Mouse (Mus musculus) hindbrain, embryonic 12.5 days (tissue): ENCODE data around the gene Rapgef5. TPM values are rescaled to one million over a fixed set of nuclear protein-coding genes. Genes with fewer than 3 reads are reported as not detected.
A peak's percentile ranks its signal among the peaks of the same experiment; 100 is the strongest.

Experiments used
- ATAC-seq: fragments of 200-750 bp; cut with Nextera tagmentation; 2 replicates; pipeline ENCODE4 v1.8.0; 2017; ENCODE audit warnings: moderate TSS enrichment; ENCODE audit not compliant: low FRiP score
- H3K27ac ChIP-seq: fragments of 300-500 bp; sonication (generic); 2 replicates; pipeline ENCODE4 v1.5.1; 2016; ENCODE audit warnings: mild to moderate bottlenecking
- H3K27me3 ChIP-seq: fragments of 300-500 bp; sonication (generic); 2 replicates; pipeline ENCODE4 v1.6.1; 2016; ENCODE audit warnings: mild to moderate bottlenecking
- H3K36me3 ChIP-seq: fragments of 300-500 bp; sonication (generic); 2 replicates; pipeline ENCODE4 v1.6.1; 2016; ENCODE audit warnings: mild to moderate bottlenecking
- H3K4me1 ChIP-seq: fragments of 300-500 bp; sonication (generic); 2 replicates; pipeline ENCODE4 v1.6.1; 2016
- H3K4me2 ChIP-seq: fragments of 300-500 bp; sonication (generic); replicated peaks from 2 replicates; pipeline ENCODE4 v1.6.1; 2016; ENCODE audit warnings: mild to moderate bottlenecking
- H3K4me3 ChIP-seq: fragments of 300-500 bp; sonication (generic); 2 replicates; pipeline ENCODE4 v1.5.1; 2016; ENCODE audit warnings: mild to moderate bottlenecking
- H3K9ac ChIP-seq: fragments of 300-500 bp; sonication (generic); 2 replicates; pipeline ENCODE4 v1.6.1; 2016; ENCODE audit warnings: mild to moderate bottlenecking, moderate library complexity
- H3K9me3 ChIP-seq: fragments of 300-500 bp; sonication (generic); replicated peaks from 2 replicates; pipeline ENCODE4 v1.6.1; 2016; ENCODE audit warnings: mild to moderate bottlenecking
- WGBS: fragments of 180-500 bp; shearing (Covaris S2); methylation state at CpG from one replicate; pipeline ENCODE4 v1.1.7; 2016; 5-methylcytosine and 5-hydroxymethylcytosine counted together
- polyA plus RNA-seq: library from polyadenylated mRNA; unstranded; fragments of >200 nt; fragmentation: Nextera tagmentation; extraction: Ambion mirVana; gene quantifications from 2 replicates; pipeline ENCODE4 v1.2.1, GENCODE M21; 2016

The Rapgef5 gene
- polyA plus RNA-seq, 1 experiment from 2014 or later, result 41.1 TPM

GRCm38 (mm10) chr12:117586124-117586523 is 69.8 kb downstream of the Rapgef5 start:
- H3K4me3 ChIP-seq, result no peak overlapping the region
- no peaks in the 10 kb centered on the region for H3K27me3 ChIP-seq
- no peaks in the 10 kb centered on the region for H3K36me3 ChIP-seq
- H3K4me1 ChIP-seq, result no peaks in the 10 kb centered on the region
- no peaks in the 10 kb centered on the region for H3K9me3 ChIP-seq
- H3K27ac ChIP-seq, result no peak overlapping the region
- H3K9ac ChIP-seq, result no peak overlapping the region
- WGBS, result 49% methylated on average over 1 of the region's 1 CpGs
- no peak for ATAC-seq
- no peak overlapping the region for H3K4me2 ChIP-seq

GRCm38 (mm10) chr12:117589186-117589585 is 72.9 kb downstream of the Rapgef5 start:
- Histone ChIP-seq H3K27ac (no peak overlapping the region), H3K4me3 (no peak overlapping the region), H3K9me3 (no peaks in the 10 kb centered on the region), H3K4me1 (peaks cover 6% of the 10 kb centered on the region), H3K4me2 (no peak overlapping the region), H3K27me3 (no peaks in the 10 kb centered on the region), H3K36me3 (no peaks in the 10 kb centered on the region), H3K9ac (no peak overlapping the region)
- 100% methylated on average over 2 of the region's 2 CpGs for WGBS
- ATAC-seq, result no peak

- Histone ChIP-seq H3K4me1 (peaks cover 6% of the 10 kb centered on the region), H3K4me3 (no peak overlapping the region), H3K9ac (no peak overlapping the region), H3K27ac (no peak overlapping the region), H3K9me3 (peaks cover 2% of the 10 kb centered on the region; the same call in 1 of the 2 replicates), H3K4me2 (no peak overlapping the region), H3K27me3 (no peaks in the 10 kb centered on the region), H3K36me3 (no peaks in the 10 kb centered on the region)
- no peak for ATAC-seq
- WGBS, result 35% methylated on average over 2 of the region's 2 CpGs
Measured at GRCm38 (mm10) chr12:117592019-117592418, 75.7 kb downstream of the Rapgef5 start.

GRCm38 (mm10) chr12:117592583-117592982 is 76.3 kb downstream of the Rapgef5 start:
- H3K9ac ChIP-seq, result no peak overlapping the region
- no peak overlapping the region for H3K4me3 ChIP-seq
- no peak overlapping the region for H3K4me2 ChIP-seq
- H3K9me3 ChIP-seq, result peaks cover 5% of the 10 kb centered on the region; the same call in 1 of the 2 replicates
- no peaks in the 10 kb centered on the region for H3K36me3 ChIP-seq
- peaks cover 6% of the 10 kb centered on the region for H3K4me1 ChIP-seq
- no peak for ATAC-seq
- H3K27me3 ChIP-seq, result no peaks in the 10 kb centered on the region
- H3K27ac ChIP-seq, result no peak overlapping the region
- WGBS, result 44% methylated on average over 3 of the region's 3 CpGs

- peaks cover 5% of the 10 kb centered on the region; the same call in 1 of the 2 replicates for H3K9me3 ChIP-seq
- H3K27ac ChIP-seq, result peak overlapping the region; percentile 26; the same call in 1 of the 2 replicates
- H3K4me1 ChIP-seq, result peaks cover 6% of the 10 kb centered on the region
- H3K4me2 ChIP-seq, result no peak overlapping the region
- 75% methylated on average over 9 of the region's 9 CpGs for WGBS
- no peak overlapping the region for H3K9ac ChIP-seq
- no peaks in the 10 kb centered on the region for H3K36me3 ChIP-seq
- no peak overlapping the region for H3K4me3 ChIP-seq
- ATAC-seq, result peak; percentile 58; the same call in 1 of the 2 replicates
- no peaks in the 10 kb centered on the region for H3K27me3 ChIP-seq
Measured at GRCm38 (mm10) chr12:117595179-117595578, 78.9 kb downstream of the Rapgef5 start.

GRCm38 (mm10) chr12:117598190-117598589 is 81.9 kb downstream of the Rapgef5 start:
- Histone ChIP-seq H3K27ac (no peak overlapping the region), H3K4me2 (no peak overlapping the region), H3K9ac (no peak overlapping the region), H3K27me3 (no peaks in the 10 kb centered on the region), H3K4me1 (0 out of 2 replicates have a peak, but pooled peaks cover 1% of the 10 kb centered on the region), H3K4me3 (no peak overlapping the region), H3K36me3 (no peaks in the 10 kb centered on the region), H3K9me3 (peaks cover 5% of the 10 kb centered on the region; the same call in 1 of the 2 replicates)
- ATAC-seq, result no peak
- 68% methylated on average over 2 of the region's 2 CpGs for WGBS

- H3K4me1 ChIP-seq, result 0 out of 2 replicates have a peak, but pooled peaks cover 4% of the 10 kb centered on the region
- no peaks in the 10 kb centered on the region for H3K9me3 ChIP-seq
- no peak overlapping the region for H3K4me2 ChIP-seq
- no peak overlapping the region for H3K27ac ChIP-seq
- 74% methylated on average over 3 of the region's 3 CpGs for WGBS
- no peaks in the 10 kb centered on the region for H3K36me3 ChIP-seq
- H3K9ac ChIP-seq, result no peak overlapping the region
- no peak for ATAC-seq
- H3K27me3 ChIP-seq, result peaks cover 3% of the 10 kb centered on the region; the same call in 1 of the 2 replicates
- no peak overlapping the region for H3K4me3 ChIP-seq
Measured at GRCm38 (mm10) chr12:117605966-117606365, 89.7 kb downstream of the Rapgef5 start.

GRCm38 (mm10) chr12:117612715-117613114 is 96.4 kb downstream of the Rapgef5 start:
- no peak overlapping the region for H3K27ac ChIP-seq

GRCm38 (mm10) chr12:117619523-117620023 is 103.3 kb downstream of the Rapgef5 start:
- no peak overlapping the region for H3K4me3 ChIP-seq
- no peak overlapping the region for H3K9ac ChIP-seq
- H3K4me1 ChIP-seq, result no peaks in the 10 kb centered on the region; the same call in 1 of the 2 replicates
- H3K9me3 ChIP-seq, result no peaks in the 10 kb centered on the region
- no peak overlapping the region for H3K27ac ChIP-seq
- no peak for ATAC-seq
- WGBS, result 63% methylated on average over 4 of the region's 4 CpGs
- H3K4me2 ChIP-seq, result no peak overlapping the region
- H3K36me3 ChIP-seq, result no peaks in the 10 kb centered on the region
- H3K27me3 ChIP-seq, result no peaks in the 10 kb centered on the region

More at GRCm38 (mm10) chr12:117612715-117613114, 96.4 kb downstream of the Rapgef5 start:
- Histone ChIP-seq H3K27me3 (no peaks in the 10 kb centered on the region), H3K4me1 (0 out of 2 replicates have a peak, but pooled peaks cover 2% of the 10 kb centered on the region), H3K4me2 (no peak overlapping the region), H3K4me3 (no peak overlapping the region), H3K36me3 (no peaks in the 10 kb centered on the region), H3K9ac (no peak overlapping the region), H3K9me3 (no peaks in the 10 kb centered on the region)
- 61% methylated on average over 3 of the region's 3 CpGs for WGBS
- peak; percentile 76 for ATAC-seq

GRCm38 (mm10) chr12:117622972-117623371 is 106.7 kb downstream of the Rapgef5 start:
- Histone ChIP-seq H3K4me2 (no peak overlapping the region), H3K9ac (no peak overlapping the region), H3K4me1 (peaks cover 7% of the 10 kb centered on the region), H3K27ac (no peak overlapping the region), H3K36me3 (no peaks in the 10 kb centered on the region), H3K9me3 (no peaks in the 10 kb centered on the region), H3K27me3 (no peaks in the 10 kb centered on the region), H3K4me3 (no peak overlapping the region)
- no peak for ATAC-seq
- 98% methylated on average over 2 of the region's 2 CpGs for WGBS

- peak; percentile 95 for ATAC-seq
- WGBS, result 28% methylated on average over 2 of the region's 2 CpGs
- peaks cover 18% of the 10 kb centered on the region for H3K4me1 ChIP-seq
Measured at GRCm38 (mm10) chr12:117627311-117627710, 111.0 kb downstream of the Rapgef5 start.

GRCm38 (mm10) chr12:117628321-117629093 is 112.2 kb downstream of the Rapgef5 start:
- H3K4me2 ChIP-seq, result no peak overlapping the region
- H3K9me3 ChIP-seq, result no peaks in the 10 kb centered on the region
- peak overlapping the region; percentile 70 for H3K27ac ChIP-seq

More at GRCm38 (mm10) chr12:117627311-117627710, 111.0 kb downstream of the Rapgef5 start:
- Histone ChIP-seq H3K27me3 (no peaks in the 10 kb centered on the region), H3K27ac (peak overlapping the region; percentile 70; the same call in 1 of the 2 replicates), H3K4me3 (no peak overlapping the region), H3K9me3 (no peaks in the 10 kb centered on the region), H3K9ac (no peak overlapping the region), H3K36me3 (no peaks in the 10 kb centered on the region), H3K4me2 (no peak overlapping the region)

More at GRCm38 (mm10) chr12:117628321-117629093, 112.2 kb downstream of the Rapgef5 start:
- Histone ChIP-seq H3K4me1 (peaks cover 18% of the 10 kb centered on the region), H3K27me3 (no peaks in the 10 kb centered on the region), H3K36me3 (no peaks in the 10 kb centered on the region), H3K4me3 (no peak overlapping the region), H3K9ac (no peak overlapping the region)
- peak; percentile 46; the same call in 1 of the 2 replicates for ATAC-seq
- 44% methylated on average over 18 of the region's 18 CpGs for WGBS
